Mouse (Mus musculus) hindbrain, embryonic 12.5 days (tissue): Measurements from ENCODE around the gene Olfr787. TPM values are rescaled to one million over a fixed set of nuclear protein-coding genes. Genes with fewer than 3 reads are reported as not detected.

Experiments used
- ATAC-seq: fragments of 200-750 bp; cut with Nextera tagmentation; 2 replicates; pipeline ENCODE4 v1.8.0; 2017; ENCODE audit warnings: moderate TSS enrichment; ENCODE audit not compliant: low FRiP score
- H3K27ac ChIP-seq: fragments of 300-500 bp; sonication (generic); 2 replicates; pipeline ENCODE4 v1.5.1; 2016; ENCODE audit warnings: mild to moderate bottlenecking
- H3K27me3 ChIP-seq: fragments of 300-500 bp; sonication (generic); 2 replicates; pipeline ENCODE4 v1.6.1; 2016; ENCODE audit warnings: mild to moderate bottlenecking
- H3K36me3 ChIP-seq: fragments of 300-500 bp; sonication (generic); 2 replicates; pipeline ENCODE4 v1.6.1; 2016; ENCODE audit warnings: mild to moderate bottlenecking
- H3K4me1 ChIP-seq: fragments of 300-500 bp; sonication (generic); 2 replicates; pipeline ENCODE4 v1.6.1; 2016
- H3K4me2 ChIP-seq: fragments of 300-500 bp; sonication (generic); replicated peaks from 2 replicates; pipeline ENCODE4 v1.6.1; 2016; ENCODE audit warnings: mild to moderate bottlenecking
- H3K4me3 ChIP-seq: fragments of 300-500 bp; sonication (generic); 2 replicates; pipeline ENCODE4 v1.5.1; 2016; ENCODE audit warnings: mild to moderate bottlenecking
- H3K9ac ChIP-seq: fragments of 300-500 bp; sonication (generic); 2 replicates; pipeline ENCODE4 v1.6.1; 2016; ENCODE audit warnings: mild to moderate bottlenecking, moderate library complexity
- H3K9me3 ChIP-seq: fragments of 300-500 bp; sonication (generic); replicated peaks from 2 replicates; pipeline ENCODE4 v1.6.1; 2016; ENCODE audit warnings: mild to moderate bottlenecking
- WGBS: fragments of 180-500 bp; shearing (Covaris S2); methylation state at CpG from one replicate; pipeline ENCODE4 v1.1.7; 2016; 5-methylcytosine and 5-hydroxymethylcytosine counted together
- polyA plus RNA-seq: library from polyadenylated mRNA; unstranded; fragments of >200 nt; fragmentation: Nextera tagmentation; extraction: Ambion mirVana; gene quantifications from 2 replicates; pipeline ENCODE4 v1.2.1, GENCODE M21; 2016

Gene Olfr787
- not detected in 2 replicates for polyA plus RNA-seq

GRCm38 (mm10) chr10:129461562-129461961 is at the start of gene Olfr787:
Olfr787 (plus strand) TSS chr10:129461862.
- no peak within 1 kb of the TSS for H3K4me3 ChIP-seq
- no peaks in the 10 kb centered on the region for H3K27me3 ChIP-seq
- ATAC-seq: no peak
- H3K4me2 ChIP-seq: no peak within 1 kb of the TSS
- H3K27ac ChIP-seq: no peak within 1 kb of the TSS
- WGBS: 87% methylated on average over 3 of the region's 3 CpGs
- no peaks in the 10 kb centered on the region for H3K9me3 ChIP-seq
- H3K4me1 ChIP-seq: no peaks in the 10 kb centered on the region
- H3K36me3 ChIP-seq: no peaks in the 10 kb centered on the region
- H3K9ac ChIP-seq: no peak within 1 kb of the TSS

GRCm38 (mm10) chr10:129427006-129427405 is 34.7 kb upstream of the Olfr787 start, which contains the start of gene Olfr786:
Olfr786 (plus strand) TSS chr10:129427306.
- H3K9me3 ChIP-seq: no peaks in the 10 kb centered on the region
- ATAC-seq: no peak
- H3K4me1 ChIP-seq: no peaks in the 10 kb centered on the region
- H3K4me2 ChIP-seq: no peak within 1 kb of the TSS
- H3K9ac ChIP-seq: no peak within 1 kb of the TSS
- H3K36me3 ChIP-seq: no peaks in the 10 kb centered on the region
- H3K27me3 ChIP-seq: no peaks in the 10 kb centered on the region
- H3K27ac ChIP-seq: no peak within 1 kb of the TSS
- no peak within 1 kb of the TSS for H3K4me3 ChIP-seq

- ATAC-seq: no peak
- no peak within 1 kb of the TSS for H3K9ac ChIP-seq
- H3K27ac ChIP-seq: no peak within 1 kb of the TSS
- H3K36me3 ChIP-seq: no peaks in the 10 kb centered on the region
- H3K4me1 ChIP-seq: no peaks in the 10 kb centered on the region
- no peaks in the 10 kb centered on the region for H3K9me3 ChIP-seq
- H3K4me3 ChIP-seq: no peak within 1 kb of the TSS
- H3K4me2 ChIP-seq: no peak within 1 kb of the TSS
- no peaks in the 10 kb centered on the region for H3K27me3 ChIP-seq
These were observed 9.0 kb downstream of the Olfr787 start, which contains the start of gene Olfr788 for GRCm38 (mm10) chr10:129470698-129471097. Olfr788 (plus strand) TSS chr10:129470998.

- H3K9ac ChIP-seq: no peak overlapping the region
- H3K27me3 ChIP-seq: no peaks in the 10 kb centered on the region
- H3K27ac ChIP-seq: no peak overlapping the region
- no peak overlapping the region for H3K4me2 ChIP-seq
- H3K9me3 ChIP-seq: no peaks in the 10 kb centered on the region
- no peak overlapping the region for H3K4me3 ChIP-seq
- ATAC-seq: no peak
- no peaks in the 10 kb centered on the region for H3K36me3 ChIP-seq
- WGBS: 82% methylated on average over 2 of the region's 2 CpGs
- H3K4me1 ChIP-seq: no peaks in the 10 kb centered on the region
These were observed 11.6 kb downstream of the Olfr787 start for GRCm38 (mm10) chr10:129473256-129473655.

- Histone ChIP-seq H3K27ac (no peak overlapping the region), H3K9me3 (no peaks in the 10 kb centered on the region), H3K9ac (no peak overlapping the region), H3K4me3 (no peak overlapping the region), H3K4me1 (no peaks in the 10 kb centered on the region), H3K4me2 (no peak overlapping the region), H3K27me3 (no peaks in the 10 kb centered on the region), H3K36me3 (no peaks in the 10 kb centered on the region)
- ATAC-seq: no peak
These were observed 12.1 kb downstream of the Olfr787 start for GRCm38 (mm10) chr10:129473723-129474122.

- Histone ChIP-seq H3K4me2 (no peak within 1 kb of the TSS), H3K4me3 (no peak within 1 kb of the TSS), H3K4me1 (no peaks in the 10 kb centered on the region), H3K27ac (no peak within 1 kb of the TSS), H3K27me3 (no peaks in the 10 kb centered on the region), H3K36me3 (no peaks in the 10 kb centered on the region), H3K9ac (no peak within 1 kb of the TSS), H3K9me3 (no peaks in the 10 kb centered on the region)
- no peak for ATAC-seq
- 67% methylated on average over 2 of the region's 2 CpGs for WGBS
These were observed 22.8 kb downstream of the Olfr787 start, which contains the start of gene Olfr789 for GRCm38 (mm10) chr10:129484452-129484851. Olfr789 (plus strand) TSS chr10:129484752.

GRCm38 (mm10) chr10:129490101-129490500 is 28.4 kb downstream of the Olfr787 start:
- WGBS: 84% methylated on average over 2 of the region's 2 CpGs
- Histone ChIP-seq H3K9me3 (no peaks in the 10 kb centered on the region), H3K4me1 (no peaks in the 10 kb centered on the region), H3K27ac (no peak overlapping the region), H3K27me3 (no peaks in the 10 kb centered on the region), H3K4me2 (no peak overlapping the region), H3K9ac (no peak overlapping the region), H3K36me3 (no peaks in the 10 kb centered on the region), H3K4me3 (no peak overlapping the region)
- no peak for ATAC-seq

GRCm38 (mm10) chr10:129498192-129498591 is 36.5 kb downstream of the Olfr787 start, which contains the start of gene Olfr790:
Olfr790 (plus strand) TSS chr10:129498492.
- ATAC-seq: no peak
- no peaks in the 10 kb centered on the region for H3K36me3 ChIP-seq

More at GRCm38 (mm10) chr10:129498192-129498591, 36.5 kb downstream of the Olfr787 start, which contains the start of gene Olfr790:
- no peaks in the 10 kb centered on the region for H3K27me3 ChIP-seq
- no peaks in the 10 kb centered on the region for H3K9me3 ChIP-seq
- H3K27ac ChIP-seq: no peak within 1 kb of the TSS
- no peaks in the 10 kb centered on the region for H3K4me1 ChIP-seq
- H3K4me2 ChIP-seq: no peak within 1 kb of the TSS
- H3K9ac ChIP-seq: no peak within 1 kb of the TSS
- H3K4me3 ChIP-seq: no peak within 1 kb of the TSS

Other genes with a start within 250 kb of the Olfr787 start
- gene Olfr774, start 225.7 kb upstream of the Olfr787 start, polyA plus RNA-seq: not detected in 2 replicates
- gene Olfr775, start 213.4 kb upstream of the Olfr787 start, polyA plus RNA-seq: not detected in 2 replicates
- gene Olfr776, start 202.7 kb upstream of the Olfr787 start, polyA plus RNA-seq: not detected in 2 replicates
- gene Olfr777, start 190.4 kb upstream of the Olfr787 start, polyA plus RNA-seq: not detected in 2 replicates
- gene Olfr780, start 143.7 kb upstream of the Olfr787 start, polyA plus RNA-seq: not detected in 2 replicates
- not detected in 2 replicates for gene Olfr781, start 133.0 kb upstream of the Olfr787 start, polyA plus RNA-seq
- gene Olfr782, start 113.0 kb upstream of the Olfr787 start, polyA plus RNA-seq: not detected in 2 replicates
- not detected in 2 replicates for gene Olfr784, start 77.8 kb upstream of the Olfr787 start, polyA plus RNA-seq
- not detected in 2 replicates for gene Olfr785, start 56.4 kb upstream of the Olfr787 start, polyA plus RNA-seq
- gene Olfr786, start 34.6 kb upstream of the Olfr787 start, polyA plus RNA-seq: not detected in 2 replicates
- not detected in 2 replicates for gene Olfr788, start 9.1 kb downstream of the Olfr787 start, polyA plus RNA-seq
- not detected in 2 replicates for gene Olfr789, start 22.9 kb downstream of the Olfr787 start, polyA plus RNA-seq
- not detected in 2 replicates for gene Olfr790, start 36.6 kb downstream of the Olfr787 start, polyA plus RNA-seq
- not detected in 2 replicates for gene Olfr791, start 59.9 kb downstream of the Olfr787 start, polyA plus RNA-seq
- not detected in 2 replicates for gene Olfr792, start 77.3 kb downstream of the Olfr787 start, polyA plus RNA-seq
- not detected in 2 replicates for gene Olfr794, start 105.8 kb downstream of the Olfr787 start, polyA plus RNA-seq
- gene Olfr796, start 150.7 kb downstream of the Olfr787 start, polyA plus RNA-seq: not detected in 2 replicates
- gene Olfr798, start 166.1 kb downstream of the Olfr787 start, polyA plus RNA-seq: not detected in 2 replicates
- gene Olfr799, start 175.6 kb downstream of the Olfr787 start, polyA plus RNA-seq: not detected in 2 replicates
- gene Olfr800, start 195.8 kb downstream of the Olfr787 start, polyA plus RNA-seq: not detected in 2 replicates
- not detected in 2 replicates for gene Olfr801, start 212.0 kb downstream of the Olfr787 start, polyA plus RNA-seq
- gene Olfr802, start 226.3 kb downstream of the Olfr787 start, polyA plus RNA-seq: 0.04 TPM in 1 of 2 replicates, not detected in the other
- gene Olfr803, start 232.4 kb downstream of the Olfr787 start, polyA plus RNA-seq: not detected in 2 replicates
- not detected in 2 replicates for gene Olfr804, start 241.3 kb downstream of the Olfr787 start, polyA plus RNA-seq